Mouse (Mus musculus): ENCODE results near the gene Gvin1. TPM values are rescaled to one million over a fixed set of nuclear protein-coding genes. Genes with fewer than 3 reads are reported as not detected.
"Not testable (repeated sequence)": the region's sequence is repeated elsewhere in the genome, so short reads cannot be mapped to it uniquely, and the experiment has no call there.

Gene Gvin1
- 0.76 and 0.78 TPM in 2 replicates for polyA plus RNA-seq (2016; fragmentation: Nextera tagmentation; extraction: Ambion mirVana)

DNA sequence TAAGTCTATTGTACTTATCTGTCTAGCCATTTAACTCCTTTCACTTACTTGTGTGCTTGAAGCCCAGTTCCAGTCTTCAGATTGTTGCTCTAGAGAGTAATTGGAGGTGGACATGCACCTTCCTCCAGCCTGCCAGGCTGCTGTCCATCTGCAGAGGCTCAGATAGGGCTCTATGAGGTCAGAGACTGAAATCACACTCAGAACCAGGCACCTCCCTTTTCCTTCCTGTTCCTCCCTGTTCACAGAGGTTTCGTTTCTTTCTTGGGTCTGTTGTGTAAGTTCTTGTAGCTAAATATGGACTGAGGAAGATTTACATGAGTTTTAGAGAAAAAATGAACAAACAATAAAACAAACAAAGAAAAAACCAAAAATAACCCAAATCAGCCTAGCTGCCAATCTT is at the start of gene Gvin1:
Gene Gvin1 (minus strand): TSS at position 150 of the 400 bp plus-strand sequence.
- not testable (repeated sequence) for H3K27ac ChIP-seq (ENCODE audit: poor library complexity, severe bottlenecking); H3K36me3 ChIP-seq; H3K9me3 ChIP-seq (replicated peaks); H3K4me1 ChIP-seq (replicated peaks); ATAC-seq (ENCODE audit: insufficient number of reproducible peaks, low FRiP score); H3K9ac ChIP-seq; H3K27me3 ChIP-seq (replicated peaks); H3K4me2 ChIP-seq; H3K4me3 ChIP-seq
- WGBS = 50% methylated on average over 1 of the region's 1 CpGs

DNA sequence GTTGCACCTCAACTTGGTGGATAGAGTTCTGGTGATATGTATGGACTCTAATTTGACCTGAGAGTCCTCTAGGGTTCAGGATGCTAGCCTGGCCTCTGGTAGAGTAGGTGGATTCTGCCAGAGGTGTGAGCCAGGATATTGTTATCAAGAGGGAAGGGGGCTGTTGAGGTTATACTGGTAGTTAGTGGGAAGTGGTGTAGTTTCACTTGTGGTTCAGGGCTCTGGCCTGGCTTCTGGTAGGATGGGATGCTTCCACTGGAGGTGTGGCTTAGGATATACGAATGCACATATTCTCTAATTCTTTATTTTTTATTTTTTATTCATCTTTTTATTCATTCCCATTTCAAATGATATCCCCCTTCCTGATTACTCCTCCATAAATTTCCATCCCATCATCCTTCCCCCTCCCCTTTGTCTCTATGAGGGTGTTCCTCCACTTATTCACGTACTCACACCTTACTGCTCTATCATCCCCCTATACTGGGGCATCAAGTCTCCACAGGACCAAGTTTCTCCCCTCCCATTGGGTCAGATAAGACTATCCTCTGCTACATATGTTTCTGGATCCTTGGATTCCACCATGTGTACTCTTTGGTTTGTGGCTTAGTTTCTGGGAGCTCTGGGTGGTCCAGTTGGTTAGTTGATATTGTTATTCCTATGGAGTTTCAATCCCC is 36.9 kb upstream of the Gvin1 start:
- H3K9me3 ChIP-seq (replicated peaks) = peaks cover 13% of the 10 kb centered on the region
- no peaks in the 10 kb centered on the region for H3K4me1 ChIP-seq (replicated peaks)
- ATAC-seq (ENCODE audit: insufficient number of reproducible peaks, low FRiP score) = no peak
- no peak overlapping the region for H3K27ac ChIP-seq (ENCODE audit: poor library complexity, severe bottlenecking)
- no peak overlapping the region for H3K9ac ChIP-seq
- H3K27me3 ChIP-seq (replicated peaks) = no peaks in the 10 kb centered on the region
- no peak overlapping the region for H3K4me2 ChIP-seq
- 70% methylated on average over 2 of the region's 2 CpGs for WGBS
- H3K36me3 ChIP-seq = no peaks in the 10 kb centered on the region
- no peak overlapping the region for H3K4me3 ChIP-seq

DNA sequence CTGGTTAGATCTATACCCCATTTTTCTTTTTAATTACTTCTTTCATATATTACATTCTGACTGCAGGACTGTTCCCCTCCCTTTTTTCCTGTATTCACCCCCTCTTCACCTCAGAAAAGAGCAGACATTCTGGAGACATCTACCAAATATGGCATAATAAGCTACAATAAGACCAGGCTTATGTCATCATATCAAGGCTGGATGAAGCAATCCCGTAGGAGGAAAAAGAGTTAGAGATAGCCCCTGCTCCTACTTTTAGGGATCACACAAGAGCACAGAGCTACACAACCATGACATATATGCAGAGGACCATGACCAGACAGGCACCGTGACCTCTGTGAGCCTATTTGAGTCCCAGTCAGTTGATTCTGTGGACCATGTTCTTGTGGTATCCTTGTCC is 33.8 kb upstream of the Gvin1 start:
- H3K4me1 ChIP-seq (replicated peaks) = no peaks in the 10 kb centered on the region
- H3K27me3 ChIP-seq (replicated peaks) = no peaks in the 10 kb centered on the region
- no peak overlapping the region for H3K9ac ChIP-seq
- no peak overlapping the region for H3K27ac ChIP-seq (ENCODE audit: poor library complexity, severe bottlenecking)
- no peaks in the 10 kb centered on the region for H3K36me3 ChIP-seq
- no peak overlapping the region for H3K4me3 ChIP-seq
- WGBS = 78% methylated on average over 2 of the region's 2 CpGs
- H3K4me2 ChIP-seq = no peak overlapping the region
- no peak for ATAC-seq (ENCODE audit: insufficient number of reproducible peaks, low FRiP score)
- H3K9me3 ChIP-seq (replicated peaks) = peaks cover 17% of the 10 kb centered on the region

DNA sequence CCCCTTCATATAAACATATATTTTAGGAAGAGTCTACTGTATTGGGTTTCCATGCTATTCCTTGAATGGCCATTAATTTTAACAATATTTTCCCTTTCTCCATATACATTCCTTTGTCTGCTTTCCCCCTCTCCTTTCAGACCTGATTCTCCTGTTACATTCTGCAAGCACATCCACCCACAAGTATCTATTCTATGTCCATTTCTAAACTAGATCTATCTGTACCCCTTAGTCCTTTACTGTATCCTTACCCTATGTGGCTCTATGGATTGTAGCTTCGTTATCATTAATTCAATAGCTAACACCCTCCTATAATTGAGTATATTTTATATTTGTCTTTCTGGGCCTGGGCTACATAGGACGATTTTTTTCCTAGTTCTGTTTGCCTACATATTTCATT is 33.1 kb upstream of the Gvin1 start:
- Histone ChIP-seq H3K4me1 (replicated peaks) (no peaks in the 10 kb centered on the region), H3K4me2 (no peak overlapping the region), H3K9me3 (replicated peaks) (peaks cover 15% of the 10 kb centered on the region), H3K9ac (no peak overlapping the region), H3K27me3 (replicated peaks) (no peaks in the 10 kb centered on the region), H3K36me3 (no peaks in the 10 kb centered on the region), H3K27ac (ENCODE audit: poor library complexity, severe bottlenecking) (no peak overlapping the region), H3K4me3 (no peak overlapping the region)
- no peak for ATAC-seq (ENCODE audit: insufficient number of reproducible peaks, low FRiP score)
- 64% methylated on average over 2 of the region's 2 CpGs for WGBS

DNA sequence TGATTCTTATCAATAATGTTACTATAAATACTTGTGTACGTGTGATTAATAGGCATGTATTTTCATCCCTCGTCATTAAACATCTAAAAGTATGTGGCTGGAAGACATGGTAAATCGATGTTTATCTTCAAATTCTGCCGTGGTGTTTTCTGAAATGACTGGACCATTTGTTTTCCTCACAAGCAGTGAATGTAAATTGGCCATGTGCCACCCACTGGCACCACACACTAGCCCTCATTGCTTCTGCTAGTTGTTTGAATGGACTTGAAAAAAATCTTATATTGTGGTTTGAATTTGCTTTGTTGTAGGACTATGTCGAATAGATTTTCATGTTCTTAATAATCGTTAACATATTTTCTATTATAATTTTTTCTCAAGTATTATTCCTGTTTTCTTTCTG is 30.5 kb upstream of the Gvin1 start:
- Histone ChIP-seq H3K4me2 (no peak overlapping the region), H3K9ac (no peak overlapping the region), H3K4me3 (no peak overlapping the region), H3K27me3 (replicated peaks) (no peaks in the 10 kb centered on the region), H3K36me3 (no peaks in the 10 kb centered on the region), H3K27ac (ENCODE audit: poor library complexity, severe bottlenecking) (no peak overlapping the region), H3K9me3 (replicated peaks) (peaks cover 9% of the 10 kb centered on the region; the same call in 1 of the 2 replicates), H3K4me1 (replicated peaks) (no peaks in the 10 kb centered on the region)
- 75% methylated on average over 6 of the region's 6 CpGs for WGBS
- no peak for ATAC-seq (ENCODE audit: insufficient number of reproducible peaks, low FRiP score)

DNA sequence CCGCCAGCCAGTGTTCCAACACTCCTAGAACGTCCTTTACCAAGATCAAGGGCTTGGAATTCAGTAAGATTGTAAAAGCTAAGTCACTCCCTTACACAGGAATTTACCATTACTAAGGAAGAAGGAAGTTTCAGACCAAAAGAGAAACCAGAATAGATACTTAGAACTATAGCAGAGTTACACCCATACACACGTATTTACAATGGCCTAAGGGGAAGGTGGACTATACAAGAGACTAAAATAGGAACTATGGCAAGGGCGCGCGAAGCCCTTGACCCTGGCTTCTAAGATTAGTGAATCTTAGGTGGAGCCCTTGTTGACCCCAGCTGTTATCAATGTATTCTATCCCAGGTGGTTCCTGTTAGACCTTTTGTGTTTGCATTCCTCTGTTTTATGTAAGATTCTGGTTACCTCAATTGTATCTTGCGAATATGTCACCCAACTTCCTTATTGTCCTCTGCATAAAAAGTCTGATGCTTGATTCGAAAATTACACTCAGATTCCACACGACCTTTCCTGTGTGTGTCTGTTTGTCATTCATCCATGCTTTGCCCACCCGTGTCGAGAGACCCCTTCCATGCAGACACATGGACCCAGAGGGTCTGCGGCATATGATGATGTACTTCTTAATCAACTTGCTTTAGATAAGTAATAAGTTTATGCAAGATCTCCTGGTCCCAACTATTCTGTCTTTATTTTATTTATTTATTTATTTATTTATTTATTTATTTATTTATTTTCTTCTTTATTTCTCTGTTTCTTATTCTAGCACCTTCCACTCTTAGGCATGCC is 25.6 kb upstream of the Gvin1 start:
- not testable (repeated sequence) for H3K4me2 ChIP-seq; ATAC-seq (ENCODE audit: insufficient number of reproducible peaks, low FRiP score); H3K4me1 ChIP-seq (replicated peaks); H3K27me3 ChIP-seq (replicated peaks); H3K4me3 ChIP-seq; H3K9ac ChIP-seq; H3K9me3 ChIP-seq (replicated peaks); H3K27ac ChIP-seq (ENCODE audit: poor library complexity, severe bottlenecking); H3K36me3 ChIP-seq
- WGBS = 87% methylated on average over 12 of the region's 12 CpGs

DNA sequence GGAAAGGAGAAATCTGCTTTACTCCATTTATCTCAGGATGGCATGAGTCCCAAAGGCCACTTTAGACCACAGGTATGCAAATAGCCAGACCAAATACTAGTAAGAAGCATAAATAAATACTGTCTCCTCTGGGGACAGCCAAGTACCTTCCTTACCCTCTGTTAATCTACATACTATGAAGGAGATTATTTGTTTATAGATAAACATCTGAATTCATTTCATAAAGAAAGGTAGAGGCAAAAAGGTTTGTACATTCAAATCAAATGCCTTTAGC is 22.0 kb upstream of the Gvin1 start:
- no peak overlapping the region for H3K4me3 ChIP-seq
- no peak overlapping the region for H3K9ac ChIP-seq
- no peak overlapping the region for H3K4me2 ChIP-seq
- H3K36me3 ChIP-seq = no peaks in the 10 kb centered on the region
- H3K4me1 ChIP-seq (replicated peaks) = no peaks in the 10 kb centered on the region
- H3K27me3 ChIP-seq (replicated peaks) = no peaks in the 10 kb centered on the region
- ATAC-seq (ENCODE audit: insufficient number of reproducible peaks, low FRiP score) = no peak
- no peaks in the 10 kb centered on the region for H3K9me3 ChIP-seq (replicated peaks)
- H3K27ac ChIP-seq (ENCODE audit: poor library complexity, severe bottlenecking) = no peak overlapping the region

DNA sequence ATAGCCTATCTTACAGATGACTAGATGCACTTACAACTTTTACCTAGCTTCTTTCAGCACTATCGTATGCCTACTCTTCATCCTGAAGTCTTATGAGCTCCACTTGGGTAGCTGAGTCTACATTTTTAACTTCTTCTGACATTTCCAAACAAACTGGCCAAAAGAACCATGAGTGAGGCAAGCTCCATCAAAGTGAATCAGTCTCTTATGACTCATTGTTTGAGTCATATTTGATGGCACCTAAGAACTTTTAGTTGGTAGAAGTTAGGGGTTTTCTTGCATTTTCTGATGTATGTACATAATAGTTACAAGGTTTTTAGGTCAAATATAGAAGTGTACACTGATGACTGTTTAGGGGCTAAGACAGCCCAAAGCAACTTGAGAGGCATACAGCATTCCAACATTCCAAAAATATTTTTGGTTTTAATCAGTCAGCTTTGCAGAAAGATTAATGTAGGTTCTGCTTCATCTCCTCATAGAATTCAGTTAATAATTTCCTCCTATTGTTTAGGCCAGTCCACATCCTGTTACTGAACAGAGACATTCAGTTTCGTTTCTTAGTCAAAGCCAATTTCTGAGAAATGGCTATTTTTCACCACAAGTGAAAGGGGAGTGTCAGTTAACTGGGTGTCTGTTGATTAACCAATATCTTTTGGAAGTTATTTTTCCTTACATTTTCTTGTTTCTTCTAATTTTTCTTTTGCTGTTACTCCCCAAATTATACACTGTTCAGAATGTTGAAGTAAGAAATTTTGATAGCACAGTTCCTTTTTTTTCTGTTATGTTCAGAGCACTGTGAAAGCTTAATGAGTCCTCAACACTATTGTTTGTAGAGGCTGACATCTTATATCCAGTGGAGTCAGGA is 21.4 kb upstream of the Gvin1 start:
- H3K36me3 ChIP-seq = no peaks in the 10 kb centered on the region
- no peak overlapping the region for H3K27ac ChIP-seq (ENCODE audit: poor library complexity, severe bottlenecking)
- H3K9me3 ChIP-seq (replicated peaks) = no peaks in the 10 kb centered on the region
- no peak overlapping the region for H3K4me2 ChIP-seq
- no peak for ATAC-seq (ENCODE audit: insufficient number of reproducible peaks, low FRiP score)
- no peaks in the 10 kb centered on the region for H3K27me3 ChIP-seq (replicated peaks)
- no peak overlapping the region for H3K4me3 ChIP-seq
- H3K9ac ChIP-seq = no peak overlapping the region
- 57% methylated on average over 2 of the region's 2 CpGs for WGBS
- no peaks in the 10 kb centered on the region for H3K4me1 ChIP-seq (replicated peaks)

DNA sequence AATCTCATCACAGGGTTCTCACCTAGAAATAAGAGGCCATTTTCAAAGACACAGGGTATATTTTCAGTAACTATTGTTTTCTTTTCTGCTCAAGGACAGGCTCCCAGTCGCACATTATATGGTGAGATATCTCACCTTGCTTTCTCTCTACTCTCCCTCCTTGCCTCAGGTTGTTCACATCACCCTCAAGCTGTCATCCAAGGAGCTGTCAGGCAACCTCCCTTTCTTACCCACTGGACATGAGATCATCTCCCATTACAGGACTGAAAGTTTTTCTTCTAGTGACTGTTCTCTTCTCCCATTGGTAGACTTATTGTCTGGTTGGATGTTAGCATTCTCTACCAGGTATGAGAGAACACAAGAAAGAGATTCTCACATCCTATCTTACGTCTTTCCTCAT is 20.5 kb upstream of the Gvin1 start:
- no peak for ATAC-seq (ENCODE audit: insufficient number of reproducible peaks, low FRiP score)
- Histone ChIP-seq H3K27ac (ENCODE audit: poor library complexity, severe bottlenecking) (no peak overlapping the region), H3K36me3 (no peaks in the 10 kb centered on the region), H3K4me1 (replicated peaks) (no peaks in the 10 kb centered on the region), H3K27me3 (replicated peaks) (no peaks in the 10 kb centered on the region), H3K4me2 (no peak overlapping the region), H3K9me3 (replicated peaks) (no peaks in the 10 kb centered on the region), H3K9ac (no peak overlapping the region), H3K4me3 (no peak overlapping the region)
- WGBS = 68% methylated on average over 2 of the region's 2 CpGs

DNA sequence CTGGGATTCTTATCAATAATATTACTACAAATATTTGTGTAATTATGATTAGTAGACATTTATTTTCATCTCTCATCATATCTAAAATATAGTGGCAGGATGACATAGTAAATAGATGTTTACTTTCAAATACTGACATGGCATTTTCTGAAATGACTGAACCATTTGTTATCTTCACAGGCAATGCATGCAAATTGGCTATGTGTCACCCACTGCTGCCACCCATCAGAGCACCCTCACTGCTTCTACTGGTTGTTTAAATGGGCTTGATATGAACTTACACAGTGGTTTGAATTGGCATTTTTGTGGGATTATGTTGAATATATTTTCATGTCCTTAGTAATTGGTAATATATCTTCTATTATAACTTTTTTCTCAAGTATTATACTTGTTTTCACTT is 784 bp upstream of the Gvin1 start:
- not testable (repeated sequence) for H3K36me3 ChIP-seq; H3K4me1 ChIP-seq (replicated peaks); H3K4me2 ChIP-seq; H3K27ac ChIP-seq (ENCODE audit: poor library complexity, severe bottlenecking); H3K9ac ChIP-seq; H3K9me3 ChIP-seq (replicated peaks); ATAC-seq (ENCODE audit: insufficient number of reproducible peaks, low FRiP score); H3K27me3 ChIP-seq (replicated peaks); H3K4me3 ChIP-seq

DNA sequence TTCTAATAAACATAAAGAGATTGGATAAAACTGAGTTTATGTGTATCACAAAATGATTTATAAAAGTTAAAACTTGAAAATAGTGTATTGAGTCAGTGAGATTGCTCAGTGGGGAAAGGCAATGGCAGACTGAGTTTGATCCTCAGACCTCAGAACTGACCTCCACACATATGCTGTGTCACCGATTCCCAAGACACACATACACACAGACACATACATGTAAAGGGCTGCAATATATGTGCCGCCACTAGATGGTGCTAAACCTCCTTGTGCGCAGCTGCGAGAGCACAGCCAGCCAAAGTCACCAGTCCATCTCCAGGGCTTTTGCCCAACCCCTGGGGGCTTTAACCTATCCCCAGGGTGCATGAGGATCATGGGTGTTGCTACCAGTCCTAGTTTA is 1.4 kb downstream of the Gvin1 start:
- not testable (repeated sequence) for H3K4me1 ChIP-seq (replicated peaks); H3K9me3 ChIP-seq (replicated peaks); H3K4me3 ChIP-seq; H3K4me2 ChIP-seq; H3K27me3 ChIP-seq (replicated peaks); H3K9ac ChIP-seq; H3K27ac ChIP-seq (ENCODE audit: poor library complexity, severe bottlenecking); H3K36me3 ChIP-seq
- no CpG with 5 or more reads among the region's 4 CpGs for WGBS
- peak; percentile 48; the same call in 1 of the 2 replicates for ATAC-seq (ENCODE audit: insufficient number of reproducible peaks, low FRiP score)
